Mouse (Mus musculus) midbrain, embryonic 14.5 days (tissue): ENCODE measurements around the gene Cers2. TPM values are rescaled to one million over a fixed set of nuclear protein-coding genes. Genes with fewer than 3 reads are reported as not detected.

Source experiments
- ATAC-seq: fragments of 200-750 bp; cut with Nextera tagmentation; 2 replicates; pipeline ENCODE4 v1.8.0; 2017; ENCODE audit warnings: moderate number of reproducible peaks, moderate library complexity; ENCODE audit not compliant: low FRiP score, low TSS enrichment
- DNase-seq: peaks from one replicate; pipeline ENCODE4 v3.0.0-alpha.2; 2015
- H3K27ac ChIP-seq: fragments of 300-500 bp; sonication (generic); replicated peaks from 2 replicates; pipeline ENCODE4 v1.5.1; 2014; ENCODE audit warnings: mild to moderate bottlenecking, low read depth, low read length, moderate library complexity
- H3K27me3 ChIP-seq: fragments of 300-500 bp; sonication (generic); 2 replicates; pipeline ENCODE4 v1.6.1; 2014; ENCODE audit warnings: low read length, control low read depth, mixed read lengths; ENCODE audit not compliant: control insufficient read depth, insufficient read depth
- H3K36me3 ChIP-seq: fragments of 300-500 bp; sonication (generic); 2 replicates; pipeline ENCODE4 v1.6.1; 2014; ENCODE audit warnings: low read length, control low read depth; ENCODE audit not compliant: control insufficient read depth, insufficient read depth
- H3K4me1 ChIP-seq: fragments of 300-500 bp; sonication (generic); 2 replicates; pipeline ENCODE4 v1.6.1; 2014; ENCODE audit warnings: mild to moderate bottlenecking, antibody characterized with exemption, low read length, control low read depth; ENCODE audit not compliant: control insufficient read depth, insufficient read depth
- H3K4me2 ChIP-seq: fragments of 300-500 bp; sonication (generic); 2 replicates; pipeline ENCODE4 v1.6.1; 2014; ENCODE audit warnings: mild to moderate bottlenecking, low read length, moderate library complexity
- H3K4me3 ChIP-seq: fragments of 300-500 bp; sonication (generic); replicated peaks from 2 replicates; pipeline ENCODE4 v1.5.1; 2014; ENCODE audit warnings: low read depth, low read length
- H3K9ac ChIP-seq: fragments of 300-500 bp; sonication (generic); replicated peaks from 2 replicates; pipeline ENCODE4 v1.6.1; 2014; ENCODE audit warnings: mild to moderate bottlenecking, low read length, moderate library complexity
- H3K9me3 ChIP-seq: fragments of 300-500 bp; sonication (generic); 2 replicates; pipeline ENCODE4 v1.6.1; 2016; ENCODE audit warnings: low read length, control low read depth, mixed read lengths; ENCODE audit not compliant: control insufficient read depth
- WGBS: fragments of 180-500 bp; shearing (Covaris S2); extraction: QIAGEN DNeasy Blood & Tissue Kit; methylation state at CpG from one replicate; pipeline ENCODE4 v1.1.7; 2014; 5-methylcytosine and 5-hydroxymethylcytosine counted together
- polyA plus RNA-seq: library from polyadenylated mRNA; unstranded; fragments of >200 nt; fragmentation: Nextera tagmentation; extraction: Ambion mirVana; gene quantifications from 2 replicates; pipeline ENCODE4 v1.2.1, GENCODE M21; 2014

Gene Cers2
- polyA plus RNA-seq, 1 experiment from 2014 or later = 83.2 TPM

DNA sequence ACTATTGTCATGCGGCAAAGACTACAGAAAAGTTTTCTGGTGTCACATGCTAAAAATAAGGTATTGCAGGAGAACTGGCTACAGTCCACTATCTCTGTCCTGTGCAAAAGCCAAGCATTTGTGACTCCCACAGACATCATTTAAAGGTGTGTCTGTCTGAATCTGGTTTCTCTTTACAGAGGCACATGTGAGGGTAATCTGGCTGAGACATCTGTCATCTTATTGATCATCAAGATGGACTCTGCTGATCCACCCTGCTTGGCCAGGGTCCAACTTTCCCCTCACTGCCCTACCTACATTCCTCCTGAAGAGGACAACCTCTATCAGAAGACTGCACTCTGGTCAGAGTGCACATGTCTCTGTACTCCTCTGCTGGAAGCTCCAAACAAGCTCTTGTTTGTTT lies 37.4 kb upstream of the Cers2 start:
- ATAC-seq (no peak), DNase-seq (no peak)
- H3K9me3 ChIP-seq = no peaks in the 10 kb centered on the region
- 89% methylated on average over 1 of the region's 1 CpGs for WGBS
- H3K4me1 ChIP-seq = peaks cover 8% of the 10 kb centered on the region; the same call in 1 of the 2 replicates
- no peaks in the 10 kb centered on the region for H3K36me3 ChIP-seq
- no peak overlapping the region for H3K4me3 ChIP-seq
- no peak overlapping the region for H3K9ac ChIP-seq
- no peaks in the 10 kb centered on the region for H3K27me3 ChIP-seq
- no peak overlapping the region for H3K4me2 ChIP-seq
- no peak overlapping the region for H3K27ac ChIP-seq

- no peaks in the 10 kb centered on the region for H3K36me3 ChIP-seq
- peaks cover 28% of the 10 kb centered on the region for H3K4me1 ChIP-seq
- peak; percentile 61 for DNase-seq
- no peaks in the 10 kb centered on the region for H3K9me3 ChIP-seq
- no peak for ATAC-seq
- H3K27me3 ChIP-seq = no peaks in the 10 kb centered on the region
- peak overlapping the region; percentile 76 for H3K9ac ChIP-seq
- H3K4me2 ChIP-seq = peak overlapping the region; percentile 90
- peak overlapping the region; percentile 68 for H3K4me3 ChIP-seq
- WGBS = 30% methylated on average over 8 of the region's 8 CpGs
- peak overlapping the region; percentile 94 for H3K27ac ChIP-seq
Measured at GRCm38 (mm10) chr3:95280747-95281146, 33.8 kb upstream of the Cers2 start.

DNA sequence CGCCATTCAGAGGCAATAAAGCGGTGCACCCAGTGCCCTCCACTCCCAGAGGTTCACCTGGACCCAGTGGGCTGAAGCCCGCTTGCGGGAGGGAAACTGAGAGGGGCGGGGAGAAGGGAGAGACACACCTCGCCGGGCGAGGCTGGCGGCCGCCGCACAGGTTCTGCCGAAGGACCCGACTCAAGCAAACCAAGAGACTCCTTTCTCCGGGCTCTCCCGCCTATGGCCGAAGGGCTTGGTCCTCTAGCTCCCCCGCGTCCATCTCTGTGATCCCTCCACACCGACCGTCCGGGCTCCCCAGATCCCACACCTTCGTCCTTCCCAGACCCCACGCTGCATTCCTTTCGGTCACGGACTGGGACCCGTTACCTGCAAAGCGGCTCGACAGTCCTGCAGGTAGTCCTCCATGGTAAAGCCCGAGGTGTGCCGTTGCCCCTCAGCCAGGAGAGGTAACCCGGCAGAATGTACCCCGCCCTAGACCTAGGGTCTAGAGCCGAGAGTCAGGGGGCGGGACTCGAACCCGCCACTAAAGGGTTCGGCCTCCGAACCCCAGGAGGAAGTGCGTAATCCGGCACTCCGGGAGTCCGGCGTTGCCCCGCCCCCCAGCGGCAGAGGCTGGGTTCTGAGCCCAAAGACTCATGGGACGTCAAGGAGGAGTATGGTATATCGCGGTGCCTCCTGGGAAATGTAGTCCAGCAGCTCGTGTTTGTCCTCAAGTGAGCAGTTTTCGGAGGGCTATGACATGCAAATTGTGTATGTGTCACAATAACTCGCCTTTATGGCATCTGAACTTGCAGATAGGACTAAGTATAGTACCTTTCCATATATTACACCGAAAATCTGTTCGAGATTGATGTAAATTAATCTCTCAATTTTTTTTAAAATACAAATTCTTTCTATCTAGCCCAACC lies 33.1 kb upstream of the Cers2 start, which contains the start of the genes Mindy1 and Prune1:
Mindy1 (plus strand) TSS at position 130 of the 911 bp plus-strand sequence.
Prune1 (minus strand) TSS at position 861 of the 911 bp plus-strand sequence.
- ATAC-seq (peak; percentile 92), DNase-seq (peak; percentile 99)
- H3K36me3 ChIP-seq = no peaks in the 10 kb centered on the region
- H3K4me1 ChIP-seq = peaks cover 28% of the 10 kb centered on the region
- H3K27ac ChIP-seq = peak within 1 kb of the TSS; percentile 94
- peak within 1 kb of the TSS; percentile 90 for H3K4me2 ChIP-seq
- H3K9ac ChIP-seq = peak within 1 kb of the TSS; percentile 76
- 1% methylated on average over 53 of the region's 53 CpGs for WGBS
- no peaks in the 10 kb centered on the region for H3K27me3 ChIP-seq
- H3K4me3 ChIP-seq = peak within 1 kb of the TSS; percentile 68
- no peaks in the 10 kb centered on the region for H3K9me3 ChIP-seq

DNA sequence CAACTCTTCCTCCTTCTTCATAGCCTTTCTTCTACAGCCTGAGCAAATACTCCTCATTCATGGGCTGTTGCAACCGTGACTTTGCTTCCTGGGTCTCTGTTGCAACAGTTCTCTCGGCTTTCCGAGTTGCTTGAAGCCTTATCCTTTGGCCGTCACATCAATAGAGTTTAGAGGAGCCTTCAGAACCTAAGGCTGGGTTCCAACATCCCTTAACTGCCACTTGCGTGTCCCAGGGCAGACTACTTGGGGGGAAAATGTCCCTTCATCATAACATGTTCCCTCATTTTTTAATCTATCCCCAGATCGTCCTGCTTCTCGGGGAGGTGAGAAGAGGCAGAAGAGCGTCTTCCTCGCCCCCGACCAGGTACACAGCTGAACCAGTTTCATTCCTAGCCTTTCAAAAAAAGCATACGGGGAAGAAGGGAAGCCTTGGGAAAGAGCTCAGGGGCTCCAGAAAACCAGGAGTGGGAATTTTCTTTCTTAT lies 32.2 kb upstream of the Cers2 start:
- Histone ChIP-seq H3K4me1 (peaks cover 28% of the 10 kb centered on the region), H3K4me3 (peak overlapping the region; percentile 68), H3K27ac (peak overlapping the region; percentile 94), H3K36me3 (peaks cover 1% of the 10 kb centered on the region; the same call in 1 of the 2 replicates), H3K9me3 (no peaks in the 10 kb centered on the region), H3K9ac (peak overlapping the region; percentile 76), H3K4me2 (peak overlapping the region; percentile 90), H3K27me3 (no peaks in the 10 kb centered on the region)
- DNase-seq = peak; percentile 52
- under 1% methylated on average over 11 of the region's 11 CpGs for WGBS
- no peak for ATAC-seq

- ATAC-seq (peak; percentile 72), DNase-seq (peak; percentile 87)
- H3K4me3 ChIP-seq = peak overlapping the region; percentile 68
- peaks cover 7% of the 10 kb centered on the region for H3K36me3 ChIP-seq
- H3K27ac ChIP-seq = peak overlapping the region; percentile 94
- peak overlapping the region; percentile 76 for H3K9ac ChIP-seq
- peaks cover 28% of the 10 kb centered on the region for H3K4me1 ChIP-seq
- H3K9me3 ChIP-seq = no peaks in the 10 kb centered on the region
- under 1% methylated on average over 50 of the region's 51 CpGs for WGBS
- peak overlapping the region; percentile 90 for H3K4me2 ChIP-seq
- no peaks in the 10 kb centered on the region for H3K27me3 ChIP-seq
Measured at GRCm38 (mm10) chr3:95282865-95283588, 31.6 kb upstream of the Cers2 start.

DNA sequence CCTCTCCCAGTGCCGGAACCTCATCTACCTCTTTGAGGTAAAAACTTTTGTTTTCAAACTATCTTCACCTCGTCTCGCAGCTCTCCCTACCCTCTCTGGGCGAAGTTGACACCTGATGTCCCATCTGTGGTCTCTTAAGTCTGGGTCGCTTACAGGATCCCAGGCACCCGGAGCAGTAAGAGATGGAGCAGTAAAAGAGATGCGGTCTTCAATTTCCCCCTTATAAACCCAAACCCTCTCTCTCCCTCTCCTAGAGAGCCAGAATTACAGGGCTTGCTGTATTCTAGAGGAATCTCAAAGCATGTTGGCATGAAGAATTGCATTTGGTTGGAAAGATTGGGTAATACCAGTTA lies 31.0 kb upstream of the Cers2 start:
- peak overlapping the region; percentile 68 for H3K4me3 ChIP-seq
- H3K4me1 ChIP-seq = peaks cover 28% of the 10 kb centered on the region
- peaks cover 13% of the 10 kb centered on the region for H3K36me3 ChIP-seq
- H3K4me2 ChIP-seq = peak overlapping the region; percentile 90
- ATAC-seq (no peak), DNase-seq (no peak)
- H3K9ac ChIP-seq = peak overlapping the region; percentile 76
- 2% methylated on average over 7 of the region's 7 CpGs for WGBS
- peak overlapping the region; percentile 94 for H3K27ac ChIP-seq
- H3K9me3 ChIP-seq = no peaks in the 10 kb centered on the region
- no peaks in the 10 kb centered on the region for H3K27me3 ChIP-seq

- peak overlapping the region; percentile 68 for H3K4me3 ChIP-seq
- ATAC-seq (no peak), DNase-seq (peak; percentile 9)
- 11% methylated on average over 1 of the region's 1 CpGs for WGBS
- peak overlapping the region; percentile 76 for H3K9ac ChIP-seq
- no peaks in the 10 kb centered on the region for H3K9me3 ChIP-seq
- no peaks in the 10 kb centered on the region for H3K27me3 ChIP-seq
- peak overlapping the region; percentile 90 for H3K4me2 ChIP-seq
- peaks cover 28% of the 10 kb centered on the region for H3K4me1 ChIP-seq
- H3K27ac ChIP-seq = 0 out of 2 replicates have a peak overlapping the region, but pooled peaks have one; percentile 94
- peaks cover 15% of the 10 kb centered on the region for H3K36me3 ChIP-seq
Measured at GRCm38 (mm10) chr3:95284062-95284461, 30.5 kb upstream of the Cers2 start.

GRCm38 (mm10) chr3:95284501-95285281 lies 29.9 kb upstream of the Cers2 start:
- Histone ChIP-seq H3K27me3 (no peaks in the 10 kb centered on the region), H3K9ac (peak overlapping the region; percentile 76; the same call in 1 of the 2 replicates), H3K27ac (no peak overlapping the region), H3K4me2 (peak overlapping the region; percentile 90), H3K9me3 (no peaks in the 10 kb centered on the region), H3K4me1 (peaks cover 28% of the 10 kb centered on the region), H3K4me3 (peak overlapping the region; percentile 68; the same call in 1 of the 2 replicates), H3K36me3 (peaks cover 19% of the 10 kb centered on the region)
- no peak for DNase-seq
- WGBS = 85% methylated on average over 12 of the region's 12 CpGs
- ATAC-seq = no peak
